Mouse (Mus musculus): ENCODE data around the gene Rapgef5.

Rapgef5 gene

GRCm38 (mm10) chr12:117674511-117674910 is 158.2 kb downstream of the Rapgef5 start:
- DNase-seq (ENCODE audit: low read depth) = no peak

GRCm38 (mm10) chr12:117676265-117676664 is 160.0 kb downstream of the Rapgef5 start:
- no peak for DNase-seq (ENCODE audit: low read depth)

DNA sequence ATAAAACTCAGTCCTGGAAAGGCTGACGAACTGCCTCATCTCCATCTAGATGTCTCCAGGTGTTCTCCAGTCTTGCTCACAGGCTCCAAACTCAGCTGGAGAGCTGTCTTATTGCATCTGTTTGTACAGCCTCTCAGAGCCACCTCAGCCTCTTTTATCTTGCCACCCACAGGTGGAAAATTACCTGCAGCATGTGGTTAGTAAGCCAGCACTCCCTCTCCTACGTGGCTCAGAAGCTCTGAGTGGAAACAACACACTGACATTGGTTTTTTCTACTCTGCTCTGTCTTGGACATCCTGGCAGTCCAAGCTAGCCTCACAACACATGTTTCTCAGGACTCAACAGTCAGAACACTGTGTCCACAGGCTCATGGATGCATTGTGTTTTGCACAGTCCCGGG is 162.6 kb downstream of the Rapgef5 start:
- no peak for DNase-seq (ENCODE audit: low read depth)

GRCm38 (mm10) chr12:117679795-117680194 is 163.5 kb downstream of the Rapgef5 start:
- DNase-seq (ENCODE audit: low read depth) = no peak

GRCm38 (mm10) chr12:117681273-117681672 is 165.0 kb downstream of the Rapgef5 start:
- DNase-seq (ENCODE audit: low read depth) = no peak

DNA sequence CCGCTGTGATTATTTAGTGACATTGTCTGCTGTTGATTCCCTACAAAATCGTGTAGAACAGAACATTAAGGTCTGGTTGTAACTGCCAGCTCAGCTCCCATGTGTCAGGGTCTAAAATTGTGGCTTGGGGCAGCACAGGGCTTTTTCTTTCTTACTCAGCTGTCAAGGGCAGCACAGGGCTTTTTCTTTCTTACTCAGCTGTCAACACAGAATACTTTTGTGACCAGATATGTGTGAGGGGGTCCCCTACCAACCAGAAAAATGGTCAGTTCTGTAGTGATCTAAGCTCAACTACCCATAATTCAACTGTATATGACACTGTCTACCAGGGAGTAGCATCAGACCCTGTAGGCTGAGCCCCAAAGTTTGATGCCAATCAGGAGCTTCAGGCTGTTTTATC is 167.1 kb downstream of the Rapgef5 start:
- no peak for DNase-seq (ENCODE audit: low read depth)

DNA sequence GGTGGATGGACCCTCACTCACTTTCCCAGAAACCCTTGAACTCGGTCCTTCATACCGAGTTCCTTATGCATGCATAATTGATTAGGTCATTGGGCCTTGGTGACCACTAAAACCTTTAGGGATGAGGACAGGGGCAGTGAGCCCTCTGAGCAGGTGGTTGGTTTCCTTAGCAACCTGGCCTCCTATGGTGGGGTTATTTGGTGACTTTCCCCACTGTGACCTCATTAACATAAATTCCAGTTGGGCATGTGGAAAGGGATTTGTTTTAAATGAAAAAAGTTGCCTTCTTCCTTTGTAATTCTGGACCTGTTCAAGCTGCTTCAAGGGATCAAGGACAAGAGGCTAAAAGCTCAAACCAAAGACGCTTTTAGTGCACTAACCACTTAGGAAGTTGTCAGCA is 167.7 kb downstream of the Rapgef5 start:
- DNase-seq (ENCODE audit: low read depth) = no peak

DNA sequence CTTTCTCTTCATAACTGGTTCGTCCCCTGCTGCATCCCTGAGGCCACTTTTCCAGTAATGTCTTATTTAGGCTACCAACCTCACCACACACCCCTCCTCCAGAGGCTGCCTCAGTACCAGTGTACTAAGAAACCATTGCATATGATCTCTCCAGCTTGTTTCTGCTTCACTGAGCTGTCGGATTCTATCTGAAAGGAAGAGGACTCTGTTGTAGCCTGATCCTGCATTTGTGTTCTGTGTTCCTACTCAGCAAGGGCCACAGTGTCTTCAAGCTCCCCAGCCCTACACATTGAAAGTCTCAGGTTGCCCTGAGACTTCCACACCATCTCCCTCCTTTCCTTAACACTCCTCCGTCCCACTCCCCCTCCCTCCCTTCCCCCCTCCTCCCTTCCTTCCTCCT is 168.5 kb downstream of the Rapgef5 start:
- no peak for DNase-seq (ENCODE audit: low read depth)

- no peak for DNase-seq (ENCODE audit: low read depth)
Measured at GRCm38 (mm10) chr12:117685336-117685735, 169.1 kb downstream of the Rapgef5 start.

GRCm38 (mm10) chr12:117686732-117687131 is 170.5 kb downstream of the Rapgef5 start:
- DNase-seq (ENCODE audit: low read depth) = no peak

DNA sequence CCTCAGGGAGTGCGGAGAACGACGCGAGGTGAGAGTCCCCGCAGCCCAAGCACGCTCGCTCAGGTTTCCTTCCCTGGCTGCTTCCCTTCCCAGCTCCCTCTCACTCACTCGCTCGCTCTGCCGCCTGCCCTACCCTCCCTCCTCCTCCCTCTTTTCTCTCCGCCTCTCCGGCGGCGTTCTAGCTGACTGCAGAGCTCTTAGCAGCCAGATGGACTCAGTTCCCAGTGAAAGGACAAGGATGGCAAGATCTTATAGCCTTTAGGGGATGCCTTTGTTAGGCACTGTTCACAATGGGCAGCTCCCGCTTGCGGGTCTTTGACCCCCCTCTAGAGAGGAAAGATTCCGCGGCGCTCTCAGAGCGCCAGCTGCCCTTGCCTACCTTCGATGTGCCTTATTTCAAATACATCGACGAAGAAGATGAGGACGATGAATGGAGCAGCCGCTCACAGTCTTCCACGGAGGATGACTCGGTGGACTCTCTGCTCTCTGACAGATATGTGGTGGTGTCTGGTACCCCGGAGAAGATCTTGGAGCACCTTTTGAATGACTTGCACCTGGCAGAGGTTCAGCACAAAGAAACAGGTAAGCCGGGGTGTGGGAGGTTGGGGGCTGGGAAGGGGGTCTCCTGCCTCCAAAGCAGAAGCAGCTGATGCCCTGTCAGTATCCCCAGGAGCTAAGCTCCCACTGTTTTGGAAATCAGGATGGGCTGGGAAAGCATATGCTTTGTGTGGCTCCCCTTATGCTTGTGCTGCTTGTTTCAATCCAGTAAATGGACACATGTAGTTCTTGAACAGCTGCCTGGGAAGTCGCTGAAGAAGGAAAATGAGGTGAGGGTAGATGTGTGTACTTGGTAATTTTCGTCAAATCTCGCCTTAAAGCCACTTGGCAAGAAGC is 172.6 kb downstream of the Rapgef5 start:
- no peak for DNase-seq (ENCODE audit: low read depth)

GRCm38 (mm10) chr12:117691336-117691735 is 175.1 kb downstream of the Rapgef5 start:
- DNase-seq (ENCODE audit: low read depth) = no peak

DNA sequence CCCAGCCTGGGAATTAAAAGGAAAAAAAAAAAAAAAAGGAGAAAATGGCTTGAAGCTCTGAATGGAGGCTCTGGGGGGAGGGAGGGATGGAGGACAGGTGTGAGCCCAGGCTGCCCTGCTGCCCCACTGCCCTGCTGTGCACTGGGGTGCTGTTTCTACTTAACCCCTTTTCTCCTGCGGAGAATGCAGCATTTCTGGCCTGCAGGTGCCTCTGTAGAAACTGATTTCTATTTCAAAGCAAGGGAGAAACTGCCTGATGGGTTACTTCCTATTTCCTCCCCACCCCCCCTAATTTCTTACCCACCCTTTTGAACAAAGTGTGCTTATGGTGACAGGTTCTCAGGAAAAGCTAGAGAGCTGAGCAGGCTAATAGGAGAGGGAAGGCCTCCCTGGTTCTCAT is 176.5 kb downstream of the Rapgef5 start:
- DNase-seq (ENCODE audit: low read depth) = no peak

DNA sequence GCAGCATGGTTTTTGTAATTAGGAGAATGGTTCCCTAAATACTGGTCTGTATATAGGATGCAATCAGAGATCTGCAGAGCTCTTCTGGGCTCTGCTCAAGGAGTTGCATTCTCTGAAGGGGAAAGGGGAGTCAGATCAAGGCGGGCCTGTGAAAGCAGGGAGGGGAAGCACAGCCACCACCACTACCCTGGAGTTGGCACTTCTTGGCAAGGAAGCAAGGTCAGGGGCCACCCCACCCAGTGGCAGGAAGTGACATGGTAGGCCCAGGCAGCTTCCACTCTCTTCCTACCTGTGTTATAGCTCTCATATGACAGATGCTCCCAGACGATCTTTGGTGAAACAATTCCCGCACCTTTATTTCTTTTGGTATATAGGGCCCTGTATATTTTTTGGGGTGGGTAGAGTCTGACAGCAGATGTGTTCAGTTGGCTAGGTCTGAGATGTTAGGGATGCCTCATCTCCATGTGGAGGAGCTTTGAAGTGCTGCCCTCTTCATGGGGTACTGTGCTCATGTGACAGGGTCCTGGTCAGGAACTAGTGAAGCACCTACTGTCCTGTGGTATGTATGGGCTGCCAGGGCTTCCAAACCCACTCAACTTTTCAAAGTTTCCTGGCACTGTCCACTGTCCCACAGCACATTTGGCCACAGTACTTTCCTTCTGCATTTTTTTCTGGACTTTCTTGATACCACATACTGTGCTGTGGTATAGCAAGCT is 183.8 kb downstream of the Rapgef5 start:
- no peak for DNase-seq (ENCODE audit: low read depth)

DNA sequence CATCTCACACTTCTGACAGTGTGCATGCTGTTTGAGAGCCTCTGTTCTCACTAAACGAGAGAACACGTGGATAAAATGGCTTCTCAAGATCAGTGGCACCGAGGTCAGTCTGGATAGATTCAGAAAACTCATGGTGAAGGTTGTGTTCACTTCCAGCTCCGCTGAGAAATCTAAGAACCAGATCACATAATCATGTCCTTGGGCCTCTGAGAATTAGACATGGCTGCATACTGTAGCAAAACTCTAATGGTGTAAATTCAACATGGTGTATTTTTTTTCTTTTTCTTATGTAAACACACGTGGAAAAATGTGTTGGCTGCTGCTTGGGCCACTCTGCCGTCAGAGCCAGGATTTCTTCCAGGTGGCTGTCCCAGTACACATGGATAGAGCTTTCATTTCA is 184.6 kb downstream of the Rapgef5 start:
- DNase-seq (ENCODE audit: low read depth) = no peak

DNA sequence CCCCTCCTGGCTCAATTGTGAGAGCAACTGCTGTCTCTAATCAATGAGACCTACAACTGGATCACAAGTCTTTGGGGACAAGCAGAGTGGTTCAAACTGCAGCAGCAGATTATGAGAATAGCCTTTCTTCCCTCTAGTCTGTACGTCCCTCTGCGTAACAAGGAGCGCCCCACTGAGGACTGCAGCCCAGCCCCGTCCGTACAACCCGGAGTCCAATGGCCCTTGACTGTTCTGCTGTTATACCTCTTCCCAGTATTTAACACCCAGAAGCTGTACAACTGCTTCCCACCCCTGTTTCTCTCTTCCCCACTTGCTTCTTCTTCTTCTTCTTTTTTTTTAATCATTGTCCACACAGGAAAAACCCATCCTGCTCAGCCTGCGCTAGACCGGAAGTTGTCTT is 186.0 kb downstream of the Rapgef5 start:
- no peak for DNase-seq (ENCODE audit: low read depth)

DNA sequence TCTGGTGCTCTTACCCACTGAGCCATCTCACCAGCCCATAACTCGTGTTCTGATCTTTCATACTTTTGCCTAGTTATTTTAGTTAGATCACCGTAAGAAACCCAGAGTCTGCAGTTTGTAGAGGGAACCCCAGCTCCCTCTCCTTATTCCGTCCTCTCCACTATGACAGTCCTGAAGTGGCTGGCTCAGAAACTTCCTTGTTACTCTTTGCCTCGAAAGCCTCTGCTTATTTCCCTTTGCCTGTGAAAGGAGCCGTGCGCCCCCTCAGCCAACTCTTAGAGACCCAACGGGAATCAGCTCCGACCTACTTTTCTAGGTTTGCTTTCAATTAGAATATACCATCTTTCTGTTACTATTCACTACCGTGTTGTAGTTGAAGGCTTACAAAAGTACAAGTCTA is 186.6 kb downstream of the Rapgef5 start:
- no peak for DNase-seq (ENCODE audit: low read depth)

DNA sequence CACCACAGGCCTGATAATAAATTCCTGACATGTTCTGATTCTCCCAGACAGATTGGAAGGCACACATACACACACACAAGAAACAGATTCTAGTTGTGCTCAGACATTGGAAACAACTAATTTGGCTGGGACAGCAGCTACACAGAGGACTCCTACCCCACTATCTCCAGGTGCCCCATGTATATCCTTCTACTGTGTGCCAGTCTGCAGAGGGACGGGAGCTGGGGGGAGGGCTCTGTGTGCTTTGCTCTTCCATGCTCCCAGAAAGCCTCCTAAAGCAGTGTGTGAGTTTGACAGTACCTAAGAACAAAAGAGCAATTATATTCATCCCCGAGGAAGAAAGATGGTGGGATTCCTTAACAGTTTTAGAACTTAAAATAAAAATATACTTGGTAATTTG is 187.1 kb downstream of the Rapgef5 start:
- no peak for DNase-seq (ENCODE audit: low read depth)

DNA sequence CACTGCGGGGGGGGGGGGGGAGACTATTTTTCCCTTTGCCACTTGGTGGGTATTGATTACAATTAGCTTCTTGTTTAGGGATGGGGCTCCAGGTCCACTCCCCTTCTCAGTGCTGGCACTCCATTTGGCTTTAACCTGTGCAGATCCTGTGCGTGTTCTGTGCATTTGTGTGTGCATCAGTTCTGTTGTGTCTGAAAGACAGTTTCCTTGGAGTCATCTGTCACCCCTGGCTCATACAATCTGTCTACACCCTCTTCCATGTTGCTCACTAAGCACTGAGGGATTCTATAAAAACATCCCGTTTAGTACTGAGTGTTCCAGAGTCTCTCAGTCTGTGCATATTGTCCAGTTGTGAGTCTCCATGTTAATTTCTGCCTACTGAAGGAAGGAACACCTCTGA is 189.0 kb downstream of the Rapgef5 start:
- no peak for DNase-seq (ENCODE audit: low read depth)

DNA sequence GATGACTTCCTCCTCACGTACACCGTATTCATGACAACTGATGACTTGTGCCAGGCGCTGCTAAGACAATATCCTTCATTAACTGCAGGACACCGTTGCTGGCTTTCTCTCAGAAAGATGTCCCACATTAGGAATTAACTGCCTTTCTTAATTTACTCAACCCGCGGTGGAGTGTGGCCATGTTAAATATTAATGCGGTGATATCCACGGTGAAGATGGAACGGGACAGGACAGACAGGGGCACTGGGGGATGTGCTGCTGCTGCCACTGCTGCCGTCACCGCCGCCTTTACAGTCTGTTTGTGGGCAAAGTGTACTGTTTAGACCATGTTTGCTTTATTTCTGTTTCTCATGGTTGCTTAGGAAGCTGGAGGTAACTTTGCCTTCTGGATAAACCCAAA is 193.0 kb downstream of the Rapgef5 start:
- no peak for DNase-seq (ENCODE audit: low read depth)

- DNase-seq (ENCODE audit: low read depth) = no peak
Measured at GRCm38 (mm10) chr12:117712474-117712873, 196.2 kb downstream of the Rapgef5 start.

DNA sequence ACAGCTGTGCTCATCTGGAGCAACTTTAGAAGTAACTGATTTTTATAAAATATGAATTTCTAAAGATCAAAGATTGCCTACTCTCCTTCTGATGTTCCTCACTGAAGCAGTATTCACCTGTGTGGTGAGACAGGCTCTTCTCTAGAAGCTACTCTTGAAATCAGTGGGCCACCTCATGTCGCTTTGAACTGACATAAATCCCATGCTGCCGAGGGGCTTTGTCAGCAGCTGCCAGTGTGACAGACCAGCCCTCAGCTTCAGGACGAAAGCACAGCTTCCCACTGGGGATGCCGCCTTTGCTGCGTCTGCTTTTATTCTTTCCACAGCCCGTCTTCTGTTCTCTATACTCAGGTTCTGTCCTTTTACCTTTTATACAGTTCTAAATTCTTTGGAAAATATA is 197.3 kb downstream of the Rapgef5 start:
- DNase-seq (ENCODE audit: low read depth) = no peak
